In genomic region chr6:83244422-83245061, GRCm38 (mm10) we compare ENCODE assay signal across 13 mouse cellular contexts. TPM values are rescaled to one million over a fixed set of nuclear protein-coding genes. Genes with fewer than 3 reads are reported as not detected.
DNase-seq lines count a peak whose midpoint lies in the region; ATAC-seq and TF ChIP-seq lines count a peak whose summit lies in the region.
"Had no signal": no experiment of that assay in that cellular context is flagged by ENCODE, and none has a peak within 500 bp of the region (broad histone marks: within the 10 kb centered on the region; RNA-seq: fewer than 3 reads in every experiment).

No protein-coding gene starts in this region.

- H3K9me3 ChIP-seq in heart, embryonic 15.5 days (replicated peaks), result no peaks in the 10 kb centered on the region
- no peaks in the 10 kb centered on the region for H3K9me3 ChIP-seq in limb, embryonic 13.5 days
- H3K9me3 ChIP-seq in stomach, postnatal 0 days (ENCODE audit: control insufficient read depth, low read length), result no peaks in the 10 kb centered on the region
- H3K9me3 ChIP-seq: midbrain, embryonic 15.5 days; neural tube, embryonic 12.5 days; stomach, embryonic 15.5 days had no signal

- ATAC-seq in heart, embryonic 15.5 days (replicated peaks; ENCODE audit: insufficient number of reproducible peaks, insufficient read depth, low FRiP score, low read depth), result no peak
- peak; percentile 52; the same call in 1 of the 2 replicates for ATAC-seq in limb, embryonic 13.5 days (ENCODE audit: low FRiP score, low read depth)
- no peak for ATAC-seq in stomach, postnatal 0 days (ENCODE audit: low FRiP score, low TSS enrichment)
- ATAC-seq: midbrain, embryonic 15.5 days had no signal

- peaks cover 25% of the 10 kb centered on the region for H3K4me1 ChIP-seq in heart, embryonic 15.5 days (replicated peaks)
- H3K4me1 ChIP-seq in lung, adult 2 months (ENCODE audit: control insufficient read depth, insufficient read depth, low read length), result 0 out of 2 replicates have a peak, but pooled peaks cover 2% of the 10 kb centered on the region
- peaks cover 20% of the 10 kb centered on the region for H3K4me1 ChIP-seq in limb, embryonic 13.5 days
- H3K4me1 ChIP-seq in stomach, postnatal 0 days (replicated peaks; ENCODE audit: control insufficient read depth, insufficient read depth), result no peaks in the 10 kb centered on the region
- H3K4me1 ChIP-seq: neural tube, embryonic 12.5 days had no signal

- no peak for TF ChIP-seq POLR2A in lung, adult 2 months (IDR thresholded peaks at IDR 0.05; ENCODE audit: borderline replicate concordance, extremely low read depth, low read depth, low read length)

- WGBS in heart, embryonic 15.5 days, result 47% methylated on average over 10 of the region's 10 CpGs
- 44% methylated on average over 10 of the region's 10 CpGs for WGBS in lung, adult 2 months
- 13% methylated on average over 10 of the region's 10 CpGs for WGBS in limb, embryonic 13.5 days
- 52% methylated on average over 10 of the region's 10 CpGs for WGBS in stomach, postnatal 0 days

- no peak overlapping the region for H3K4me3 ChIP-seq in heart, embryonic 15.5 days
- no peak overlapping the region for H3K4me3 ChIP-seq in lung, adult 2 months (replicated peaks; ENCODE audit: extremely low read depth, low read depth, low read length)
- H3K4me3 ChIP-seq in limb, embryonic 13.5 days, result no peak overlapping the region
- H3K4me3 ChIP-seq in stomach, postnatal 0 days (ENCODE audit: low read depth, low read length), result no peak overlapping the region
- H3K4me3 ChIP-seq: midbrain, embryonic 15.5 days; neural tube, embryonic 12.5 days; stomach, embryonic 15.5 days had no signal

- DNase-seq in heart, postnatal 10 days, result no peak
- DNase-seq in lung, adult 2 months, result peak; percentile 28
- no peak for DNase-seq in lung, postnatal 4 days
- peak; percentile 48 for DNase-seq in embryo, embryonic 10.5 days (ENCODE audit: low spot score)
- no peak for DNase-seq in stomach, postnatal 0 days (ENCODE audit: low spot score)
- no peak for DNase-seq in c-Kit-positive CD71-positive TER-119-positive erythroid progenitor cells, embryonic 14.5 days (ENCODE audit: low spot score)
- DNase-seq: thymus, postnatal 4 days had no signal

- peak overlapping the region; percentile 68; the same call in 1 of the 2 replicates for H3K27ac ChIP-seq in heart, embryonic 15.5 days
- peak overlapping the region; percentile 28; the same call in 1 of the 2 replicates for H3K27ac ChIP-seq in limb, embryonic 13.5 days
- no peak overlapping the region for H3K27ac ChIP-seq in stomach, postnatal 0 days (replicated peaks)
- H3K27ac ChIP-seq: hindbrain, embryonic 14.5 days; midbrain, embryonic 15.5 days; neural tube, embryonic 12.5 days had no signal

- intact Hi-C loops in heart, postnatal 10 days (cut with DNase I), result no loop called here

- H3K9ac ChIP-seq in heart, embryonic 15.5 days, result no peak overlapping the region
- no peak overlapping the region for H3K9ac ChIP-seq in limb, embryonic 13.5 days
- no peak overlapping the region for H3K9ac ChIP-seq in stomach, postnatal 0 days (ENCODE audit: low read length)
- H3K9ac ChIP-seq: hindbrain, embryonic 14.5 days; midbrain, embryonic 15.5 days; neural tube, embryonic 12.5 days; stomach, embryonic 15.5 days had no signal

- H3K36me3 ChIP-seq in heart, embryonic 15.5 days, result no peaks in the 10 kb centered on the region
- H3K36me3 ChIP-seq in limb, embryonic 13.5 days, result no peaks in the 10 kb centered on the region
- H3K36me3 ChIP-seq in stomach, postnatal 0 days (ENCODE audit: control insufficient read depth, insufficient read depth, low read length), result no peaks in the 10 kb centered on the region
- H3K36me3 ChIP-seq: midbrain, embryonic 15.5 days; neural tube, embryonic 12.5 days; stomach, embryonic 15.5 days had no signal

- H3K4me2 ChIP-seq in heart, embryonic 15.5 days, result no peak overlapping the region
- H3K4me2 ChIP-seq in limb, embryonic 13.5 days (replicated peaks), result 0 out of 2 replicates have a peak overlapping the region, but pooled peaks have one; percentile 12
- H3K4me2 ChIP-seq in stomach, postnatal 0 days (replicated peaks; ENCODE audit: low read depth), result no peak overlapping the region
- H3K4me2 ChIP-seq: hindbrain, embryonic 14.5 days; midbrain, embryonic 15.5 days; neural tube, embryonic 12.5 days; stomach, embryonic 15.5 days had no signal

- peaks cover 11% of the 10 kb centered on the region for H3K27me3 ChIP-seq in heart, embryonic 15.5 days
- H3K27me3 ChIP-seq in limb, embryonic 13.5 days, result peaks cover 20% of the 10 kb centered on the region; the same call in 1 of the 2 replicates
- no peaks in the 10 kb centered on the region for H3K27me3 ChIP-seq in stomach, postnatal 0 days (ENCODE audit: control insufficient read depth, insufficient read depth, low read length)
- H3K27me3 ChIP-seq: neural tube, embryonic 12.5 days; stomach, embryonic 15.5 days had no signal

- TF ChIP-seq EP300 in stomach, postnatal 0 days (optimal IDR thresholded peaks at IDR 0.05), result no peak

- TF ChIP-seq CTCF in lung, adult 2 months (IDR thresholded peaks at IDR 0.05; ENCODE audit: insufficient read depth, low read length), result no peak
- no peak for TF ChIP-seq CTCF in stomach, postnatal 0 days (IDR thresholded peaks at IDR 0.05; ENCODE audit: low read depth)

RNA-seq across cellular contexts. Expression of gene Slc4a5, which starts 24.9 kb away (rescaled TPM):
- polyA plus RNA-seq in heart, embryonic 15.5 days (2015; fragmentation: Nextera tagmentation; extraction: Ambion mirVana), result 0.22 and 0.28 TPM in 2 replicates
- total RNA-seq in heart, postnatal 10 days (2021), result not detected
- polyA plus RNA-seq in lung, adult 2 months (2012; rRNA removed), result 56.7 and 62.3 TPM in 2 replicates
- polyA plus RNA-seq in limb, embryonic 13.5 days (2015; fragmentation: Nextera tagmentation; extraction: Ambion mirVana), result 0.10 and 0.20 TPM in 2 replicates
- 0.08 and 0.18 TPM in 2 replicates for polyA plus RNA-seq in stomach, postnatal 0 days (2015; fragmentation: Nextera tagmentation; extraction: Ambion mirVana)

Comparison
In these comparisons a context has a peak if more than half of its experiments do, and no peak if none do; other contexts are left out.
1. DNase-seq: peak in lung, adult 2 months (single experiment) and embryo, embryonic 10.5 days (single experiment); none in heart, postnatal 10 days (0 of 2), lung, postnatal 4 days (0 of 2), stomach, postnatal 0 days (single experiment) and c-Kit-positive CD71-positive TER-119-positive erythroid progenitor cells, embryonic 14.5 days (single experiment).
2. RNA of gene Slc4a5, which starts 24.9 kb away (polyA plus RNA-seq): 56.7 to 62.3 TPM in lung, adult 2 months; 0.22 to 0.28 TPM in heart, embryonic 15.5 days, 0.10 to 0.20 TPM in limb, embryonic 13.5 days and 0.08 to 0.18 TPM in stomach, postnatal 0 days; every median in the first group is over 10 times any median in the second.